ENCODE assay signal across 8 mouse cellular contexts in genomic region chr9:121555395-121556000, GRCm38 (mm10).
A peak's percentile ranks its signal among the peaks of the same experiment; 100 is the strongest.
DNase-seq lines count a peak whose midpoint lies in the region.

No protein-coding gene starts in this region.

- DNase-seq in CD4-positive helper T cell, adult 2 months (ENCODE audit: low read depth, low spot score): peak; percentile 3
- peak; percentile 94 for DNase-seq in brain, adult 2 months (ENCODE audit: low read depth, low spot score)
- DNase-seq in gastrocnemius, postnatal 25 days: peak; percentile 15
- DNase-seq in kidney, postnatal 36 days: peak; percentile 38 to 41
- peak; percentile 49 for DNase-seq in lung, postnatal 36 days
- DNase-seq in ovary, postnatal 36 days (ENCODE audit: low spot score): no peak
- no peak for DNase-seq in c-Kit-positive CD71-positive TER-119-positive erythroid progenitor cells, embryonic 14.5 days (ENCODE audit: low spot score)
- DNase-seq in cerebellum, postnatal 4 days (ENCODE audit: low spot score in 2 of 2): no peak

Comparison
In these comparisons a context has a peak if more than half of its experiments do, and no peak if none do; other contexts are left out.
1. DNase-seq: peak in CD4-positive helper T cell, adult 2 months (single experiment), brain, adult 2 months (single experiment), gastrocnemius, postnatal 25 days (single experiment), kidney, postnatal 36 days (2 of 2) and lung, postnatal 36 days (single experiment); none in ovary, postnatal 36 days (single experiment), c-Kit-positive CD71-positive TER-119-positive erythroid progenitor cells, embryonic 14.5 days (single experiment) and cerebellum, postnatal 4 days (0 of 2).